Mouse (Mus musculus) myocyte (in vitro differentiated cells): ENCODE measurements around the gene Atg4a-ps. TPM values are rescaled to one million over a fixed set of nuclear protein-coding genes. Genes with fewer than 3 reads are reported as not detected.
A peak's percentile ranks its signal among the peaks of the same experiment; 100 is the strongest.

Source experiments
- H3K27me3 ChIP-seq: one replicate; pipeline ENCODE4 v1.6.1; 2011; ENCODE audit not compliant: control insufficient read depth, insufficient read depth, insufficient read length
- H3K36me3 ChIP-seq: one replicate; pipeline ENCODE4 v1.6.1; 2011; ENCODE audit not compliant: control insufficient read depth, insufficient read depth
- H3K4me2 ChIP-seq: one replicate; pipeline ENCODE4 v1.6.1; 2011; ENCODE audit warnings: low read depth, control low read depth
- H3K4me3 ChIP-seq: one replicate; pipeline ENCODE4 v1.5.1; 2011; ENCODE audit warnings: mild to moderate bottlenecking, control low read depth, moderate library complexity
- H3K79me2 ChIP-seq: one replicate; pipeline ENCODE4 v1.6.1; 2011; ENCODE audit not compliant: control insufficient read depth, insufficient read depth
- H3ac ChIP-seq: one replicate; pipeline ENCODE4 v1.6.1; 2011; ENCODE audit not compliant: control insufficient read depth, insufficient read length
- CEBPB ChIP-seq: IDR thresholded peaks from 2 replicates; pipeline ENCODE4 v1.6.1; 2011; ENCODE audit warnings: mild to moderate bottlenecking, moderate library complexity; ENCODE audit not compliant: poor library complexity, insufficient read depth, severe bottlenecking
- E2F4 ChIP-seq: IDR thresholded peaks from one replicate; pipeline ENCODE4 v1.6.1; 2011; ENCODE audit warnings: mild to moderate bottlenecking, control low read depth, moderate library complexity; ENCODE audit not compliant: insufficient read depth
- MAX ChIP-seq: IDR thresholded peaks from one replicate; pipeline ENCODE4 v1.6.1; 2011; ENCODE audit warnings: low read depth, mild to moderate bottlenecking, control low read depth
- MYOD1 ChIP-seq, 3 experiments: IDR thresholded peaks; one replicate each; pipeline ENCODE4 v1.6.1; 2011; ENCODE audit warnings: control low read depth in 2 of 3, low read depth in 2 of 3, mild to moderate bottlenecking in 2 of 3, moderate library complexity in 1 of 3; ENCODE audit not compliant: insufficient read length in 2 of 3, control insufficient read depth in 1 of 3
- MYOG ChIP-seq, 3 experiments: IDR thresholded peaks; one replicate each; pipeline ENCODE4 v1.6.1; 2011; ENCODE audit warnings: control low read depth in 2 of 3, low read depth in 2 of 3, mild to moderate bottlenecking in 2 of 3; ENCODE audit not compliant: insufficient read length in 2 of 3, control insufficient read depth in 1 of 3, insufficient read depth in 1 of 3
- POLR2A ChIP-seq: IDR thresholded peaks from one replicate; pipeline ENCODE4 v1.6.1; 2011; ENCODE audit warnings: low read depth, mild to moderate bottlenecking, control low read depth, moderate library complexity; ENCODE audit not compliant: insufficient read length
- POLR2AphosphoS2 ChIP-seq: IDR thresholded peaks from one replicate; pipeline ENCODE4 v1.6.1; 2011; ENCODE audit warnings: low read depth, control low read depth; ENCODE audit not compliant: insufficient read length
- REST ChIP-seq: IDR thresholded peaks from one replicate; pipeline ENCODE4 v1.6.1; 2011; ENCODE audit warnings: mild to moderate bottlenecking, control low read depth, moderate library complexity; ENCODE audit not compliant: insufficient read depth, insufficient read length
- SRF ChIP-seq: IDR thresholded peaks from one replicate; pipeline ENCODE4 v1.6.1; 2011; ENCODE audit warnings: low read depth; ENCODE audit not compliant: control insufficient read depth, insufficient read length
- TCF12 ChIP-seq: IDR thresholded peaks from one replicate; pipeline ENCODE4 v1.6.1; 2011; ENCODE audit warnings: mild to moderate bottlenecking, control low read depth; ENCODE audit not compliant: poor library complexity, insufficient read depth, severe bottlenecking
- TCF3 ChIP-seq: IDR thresholded peaks from one replicate; pipeline ENCODE4 v1.6.1; 2011; ENCODE audit warnings: low read depth, control low read depth; ENCODE audit not compliant: insufficient read length
- USF1 ChIP-seq: IDR thresholded peaks from one replicate; pipeline ENCODE4 v1.6.1; 2011; ENCODE audit warnings: low read depth, mild to moderate bottlenecking, control low read depth, moderate library complexity
- polyA plus RNA-seq: library from polyadenylated mRNA; unstranded; fragments of >200 nt; fragmentation: generic; extraction: Trizol; gene quantifications from one replicate; pipeline ENCODE4 v1.2.1, GENCODE M21; 2012; ENCODE audit warnings: missing spikeins

Atg4a-ps gene
- polyA plus RNA-seq, 1 experiment = 0.22 TPM

DNA sequence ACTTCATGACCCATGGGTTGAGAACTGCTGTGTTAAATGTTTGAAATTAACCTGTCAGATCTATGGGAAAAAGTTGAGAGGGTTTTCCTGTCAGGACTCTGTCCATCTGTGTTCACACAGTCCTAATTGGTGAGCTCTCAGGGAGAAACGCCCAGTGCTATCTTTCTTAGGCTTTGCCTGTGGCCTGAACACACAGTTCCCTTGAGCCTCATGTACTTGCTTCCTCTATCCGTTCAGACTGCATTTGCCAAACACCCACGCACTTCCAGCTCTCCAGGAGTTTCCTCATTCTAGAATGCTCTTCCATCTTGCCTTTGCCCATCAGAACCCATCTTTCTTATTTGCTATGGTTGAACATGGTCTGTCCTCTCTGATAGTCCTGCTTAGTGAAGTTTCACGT lies 2.6 kb upstream of the Atg4a-ps start:
- Histone ChIP-seq H3K4me3 (no peak overlapping the region), H3ac (no peak overlapping the region), H3K79me2 (no peaks in the 10 kb centered on the region), H3K36me3 (no peaks in the 10 kb centered on the region), H3K4me2 (no peak overlapping the region), H3K27me3 (no peaks in the 10 kb centered on the region)
- no peak for TF ChIP-seq REST
- TF ChIP-seq MYOD1 (IDR thresholded peaks at IDR 0.05; ENCODE audit: control insufficient read depth in 1 of 3, insufficient read length in 2 of 3, low read depth in 2 of 3) = no peak
- no peak for TF ChIP-seq TCF12
- no peak for TF ChIP-seq POLR2A
- TF ChIP-seq CEBPB = no peak
- no peak for TF ChIP-seq TCF3
- TF ChIP-seq POLR2AphosphoS2 = no peak
- no peak for TF ChIP-seq MYOG (IDR thresholded peaks at IDR 0.05; ENCODE audit: control insufficient read depth in 1 of 3, insufficient read depth in 1 of 3, insufficient read length in 2 of 3, low read depth in 2 of 3)
- no peak for TF ChIP-seq USF1
- no peak for TF ChIP-seq E2F4
- no peak for TF ChIP-seq MAX
- TF ChIP-seq SRF = no peak

DNA sequence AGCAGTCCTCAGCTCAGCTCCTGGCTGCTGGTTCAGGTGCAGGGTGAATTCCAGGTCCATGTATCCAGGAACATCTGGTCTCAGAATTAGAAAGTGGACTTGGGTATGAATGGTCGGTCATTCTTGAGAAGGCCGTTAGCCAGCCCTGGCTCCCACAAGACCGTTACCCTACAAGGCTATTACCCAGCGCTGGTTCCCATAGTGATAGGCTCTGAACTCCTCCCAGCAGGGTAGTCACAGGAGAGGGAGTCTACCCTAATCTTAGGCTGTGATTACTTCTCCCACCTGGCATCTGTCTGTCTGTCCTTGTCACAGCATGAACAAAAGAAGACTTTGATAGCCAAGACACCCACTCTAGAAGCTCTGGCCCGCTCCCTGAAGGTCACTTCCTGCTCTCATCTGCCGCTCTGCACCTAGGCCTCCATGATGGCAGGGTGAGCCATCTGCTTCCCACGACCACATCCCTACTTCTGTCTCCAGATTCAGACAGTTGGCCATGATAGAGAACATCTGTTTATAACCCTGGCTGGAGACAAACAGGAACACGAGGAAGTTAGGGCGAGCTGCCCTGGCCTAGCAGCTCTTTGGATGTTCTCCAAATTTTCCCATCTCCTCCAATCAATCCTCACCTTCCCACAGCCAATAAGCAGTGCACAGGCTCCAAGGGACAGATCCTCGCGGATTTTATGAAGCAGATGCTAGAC lies 1.4 kb upstream of the Atg4a-ps start:
- H3K79me2 ChIP-seq = no peaks in the 10 kb centered on the region
- no peaks in the 10 kb centered on the region for H3K36me3 ChIP-seq
- no peak overlapping the region for H3K4me3 ChIP-seq
- H3K4me2 ChIP-seq = no peak overlapping the region
- H3K27me3 ChIP-seq = no peaks in the 10 kb centered on the region
- no peak overlapping the region for H3ac ChIP-seq
- no peak for TF ChIP-seq USF1
- TF ChIP-seq POLR2AphosphoS2 = no peak
- no peak for TF ChIP-seq SRF
- no peak for TF ChIP-seq REST
- no peak for TF ChIP-seq MYOG (IDR thresholded peaks at IDR 0.05; ENCODE audit: control insufficient read depth in 1 of 3, insufficient read depth in 1 of 3, insufficient read length in 2 of 3, low read depth in 2 of 3)
- no peak for TF ChIP-seq E2F4

- TF ChIP-seq MYOG (IDR thresholded peaks at IDR 0.05; ENCODE audit: control insufficient read depth in 1 of 3, insufficient read depth in 1 of 3, insufficient read length in 2 of 3, low read depth in 2 of 3) (no peak), MYOD1 (IDR thresholded peaks at IDR 0.05; ENCODE audit: control insufficient read depth in 1 of 3, insufficient read length in 2 of 3, low read depth in 2 of 3) (no peak), SRF (no peak), CEBPB (no peak), USF1 (no peak), TCF3 (no peak), REST (no peak), E2F4 (no peak), MAX (no peak), POLR2AphosphoS2 (no peak), POLR2A (no peak), TCF12 (no peak)
- Histone ChIP-seq H3ac (no peak overlapping the region), H3K79me2 (no peaks in the 10 kb centered on the region), H3K4me3 (no peak overlapping the region), H3K36me3 (no peaks in the 10 kb centered on the region), H3K4me2 (no peak overlapping the region), H3K27me3 (no peaks in the 10 kb centered on the region)
Measured at GRCm38 (mm10) chr3:103641301-103641700, 4.6 kb downstream of the Atg4a-ps start.

DNA sequence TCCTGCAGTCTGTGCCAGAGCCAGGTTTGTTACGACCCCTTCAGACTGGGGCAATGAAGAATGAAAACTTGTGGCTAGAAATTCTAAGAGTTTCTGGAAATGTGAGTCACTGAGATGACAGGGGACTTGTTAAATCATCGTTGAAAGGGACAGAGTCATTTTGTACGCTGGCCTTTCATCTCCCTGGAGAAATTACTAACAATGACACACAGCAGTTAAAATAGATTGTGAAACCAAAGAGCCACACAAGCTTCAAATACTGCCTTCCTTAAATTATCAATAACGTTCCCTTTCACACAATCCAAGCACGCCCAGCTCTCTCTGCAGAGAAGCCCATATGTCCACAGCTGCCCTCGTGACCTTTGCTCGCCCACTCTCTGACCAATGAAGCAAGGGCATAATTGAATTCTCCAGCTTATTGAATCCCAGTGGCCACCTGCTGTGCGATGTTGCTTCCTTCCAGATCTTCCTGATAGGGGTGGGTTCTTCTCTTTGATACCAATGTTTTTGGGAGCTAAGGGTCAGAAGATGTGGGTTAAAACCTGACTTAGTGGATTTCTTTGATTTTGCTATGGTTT lies 5.6 kb downstream of the Atg4a-ps start:
- H3K4me2 ChIP-seq = peak overlapping the region; percentile 42
- H3K79me2 ChIP-seq = no peaks in the 10 kb centered on the region
- no peaks in the 10 kb centered on the region for H3K27me3 ChIP-seq
- H3K36me3 ChIP-seq = no peaks in the 10 kb centered on the region
- H3ac ChIP-seq = no peak overlapping the region
- H3K4me3 ChIP-seq = no peak overlapping the region
- TF ChIP-seq USF1 (peak; percentile 42), SRF (no peak)

DNA sequence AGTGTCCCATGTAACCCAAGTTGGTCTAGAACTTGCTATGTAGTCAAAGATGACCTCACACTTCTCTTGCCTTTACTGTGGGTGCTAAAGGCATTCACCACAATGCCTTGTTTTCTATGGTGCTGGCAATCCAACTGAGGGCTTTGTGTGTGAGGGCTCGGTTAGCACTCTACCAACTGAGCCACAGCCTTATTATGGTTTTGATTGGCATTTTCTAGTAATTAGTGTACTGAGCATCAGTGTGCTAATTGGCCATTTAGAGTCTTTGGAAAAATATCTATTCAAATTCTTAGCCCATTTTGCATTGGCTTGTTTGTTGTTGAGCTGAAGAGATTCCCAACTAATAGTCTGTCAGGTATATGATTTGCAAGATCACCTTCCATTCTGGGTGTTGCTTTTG lies 8.2 kb downstream of the Atg4a-ps start:
- H3ac ChIP-seq = no peak overlapping the region
- no peak for TF ChIP-seq TCF12
- no peak for TF ChIP-seq E2F4
- TF ChIP-seq SRF = no peak
- no peak for TF ChIP-seq MYOG (IDR thresholded peaks at IDR 0.05; ENCODE audit: control insufficient read depth in 1 of 3, insufficient read depth in 1 of 3, insufficient read length in 2 of 3, low read depth in 2 of 3)
- no peak for TF ChIP-seq POLR2AphosphoS2
- TF ChIP-seq USF1 = no peak
- TF ChIP-seq MYOD1 (IDR thresholded peaks at IDR 0.05; ENCODE audit: control insufficient read depth in 1 of 3, insufficient read length in 2 of 3, low read depth in 2 of 3) = no peak
- no peak for TF ChIP-seq REST
- no peak for TF ChIP-seq MAX
- TF ChIP-seq CEBPB = no peak
- TF ChIP-seq TCF3 = no peak
- TF ChIP-seq POLR2A = no peak
- H3K79me2 ChIP-seq = no peaks in the 10 kb centered on the region
- H3K4me2 ChIP-seq = no peak overlapping the region
- no peak overlapping the region for H3K4me3 ChIP-seq
- H3K36me3 ChIP-seq = no peaks in the 10 kb centered on the region
- no peaks in the 10 kb centered on the region for H3K27me3 ChIP-seq
